Mouse (Mus musculus) intestine, embryonic 14.5 days (tissue): Measurements from ENCODE around the gene Slit2. TPM values are rescaled to one million over a fixed set of nuclear protein-coding genes. Genes with fewer than 3 reads are reported as not detected.
A peak's percentile ranks its signal among the peaks of the same experiment; 100 is the strongest.

Source experiments
- ATAC-seq: fragments of 200-750 bp; cut with Nextera tagmentation; replicated peaks from 2 replicates; pipeline ENCODE4 v1.8.0; 2017; ENCODE audit warnings: low read depth, moderate number of reproducible peaks, moderate TSS enrichment, moderate library complexity; ENCODE audit not compliant: low FRiP score, low TSS enrichment
- DNase-seq: peaks from one replicate; pipeline ENCODE4 v3.0.0-alpha.2; 2018; ENCODE audit warnings: low spot score
- H3K27ac ChIP-seq: fragments of 300-500 bp; sonication (generic); 2 replicates; pipeline ENCODE4 v1.5.1; 2014; ENCODE audit warnings: low read depth, mild to moderate bottlenecking, control low read depth
- H3K27me3 ChIP-seq: fragments of 300-500 bp; sonication (generic); replicated peaks from 2 replicates; pipeline ENCODE4 v1.6.1; 2014; ENCODE audit warnings: low read length, control low read depth; ENCODE audit not compliant: control insufficient read depth, insufficient read depth
- H3K36me3 ChIP-seq: fragments of 300-500 bp; sonication (generic); 2 replicates; pipeline ENCODE4 v1.6.1; 2014; ENCODE audit warnings: low read length, control low read depth; ENCODE audit not compliant: control insufficient read depth, insufficient read depth
- H3K4me1 ChIP-seq: fragments of 300-500 bp; sonication (generic); replicated peaks from 2 replicates; pipeline ENCODE4 v1.6.1; 2014; ENCODE audit warnings: low read length, control low read depth, mixed read lengths; ENCODE audit not compliant: control insufficient read depth, insufficient read depth
- H3K4me2 ChIP-seq: fragments of 300-500 bp; sonication (generic); 2 replicates; pipeline ENCODE4 v1.6.1; 2014; ENCODE audit warnings: low read length
- H3K4me3 ChIP-seq: fragments of 300-500 bp; sonication (generic); 2 replicates; pipeline ENCODE4 v1.5.1; 2014; ENCODE audit warnings: low read depth, low read length, control low read depth, mixed read lengths
- H3K9ac ChIP-seq: fragments of 300-500 bp; sonication (generic); 2 replicates; pipeline ENCODE4 v1.6.1; 2014; ENCODE audit warnings: mild to moderate bottlenecking, low read length
- H3K9me3 ChIP-seq: fragments of 300-500 bp; sonication (generic); 2 replicates; pipeline ENCODE4 v1.6.1; 2016; ENCODE audit warnings: low read length, control low read depth; ENCODE audit not compliant: control insufficient read depth
- WGBS: fragments of 180-500 bp; shearing (Covaris S2); extraction: QIAGEN DNeasy Blood & Tissue Kit; methylation state at CpG from one replicate; pipeline ENCODE4 v1.1.7; 2014; 5-methylcytosine and 5-hydroxymethylcytosine counted together
- microRNA-seq: library from miRNA; unstranded; fragments of <30 nt; microRNA quantifications from one replicate; pipeline ENCODE4, GENCODE M21; 2016
- polyA plus RNA-seq: library from polyadenylated mRNA; unstranded; fragments of >200 nt; fragmentation: Nextera tagmentation; extraction: Ambion mirVana; gene quantifications from 2 replicates; pipeline ENCODE4 v1.2.1, GENCODE M21; 2014

The Slit2 gene
- polyA plus RNA-seq, 1 experiment from 2014 or later: 38.6 TPM

DNA sequence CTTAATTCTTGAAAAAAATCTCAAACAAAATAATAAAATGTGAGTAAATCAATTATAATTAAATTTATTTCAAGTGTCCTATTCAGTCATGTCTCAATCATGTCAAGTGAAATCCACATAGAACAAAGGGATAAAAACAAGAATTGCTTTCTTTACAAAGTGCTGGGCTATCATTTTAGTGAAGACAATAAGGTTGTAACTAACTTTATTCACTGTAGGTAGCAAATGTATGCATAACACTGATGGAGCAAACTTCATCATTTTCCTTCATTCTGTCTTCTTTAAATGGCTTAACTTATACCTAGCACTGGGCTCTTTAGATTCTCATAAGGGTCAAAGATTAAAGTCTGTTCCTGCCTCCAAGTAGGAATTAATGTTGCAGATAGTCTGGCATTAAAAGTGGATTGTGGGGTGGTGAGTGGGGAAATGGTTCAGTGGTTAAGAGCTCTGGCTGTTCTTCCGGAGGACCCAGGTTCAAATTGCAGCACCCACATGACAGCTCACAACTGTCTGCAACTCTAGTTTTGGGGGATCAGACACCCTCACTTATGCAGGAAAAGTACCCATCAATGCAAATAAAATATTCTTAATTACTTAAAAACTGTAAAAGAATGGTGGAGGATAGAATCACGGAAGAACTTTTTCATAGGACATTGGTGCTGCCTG, 363.2 kb downstream of the Slit2 start:
- 92% methylated on average over 2 of the region's 2 CpGs for WGBS
- DNase-seq (no peak), ATAC-seq (no peak)
- no peaks in the 10 kb centered on the region for H3K4me1 ChIP-seq
- H3K27me3 ChIP-seq: no peaks in the 10 kb centered on the region
- no peak overlapping the region for H3K9ac ChIP-seq
- H3K4me2 ChIP-seq: no peak overlapping the region
- H3K4me3 ChIP-seq: no peak overlapping the region
- H3K27ac ChIP-seq: no peak overlapping the region
- H3K36me3 ChIP-seq: no peaks in the 10 kb centered on the region
- H3K9me3 ChIP-seq: no peaks in the 10 kb centered on the region

DNA sequence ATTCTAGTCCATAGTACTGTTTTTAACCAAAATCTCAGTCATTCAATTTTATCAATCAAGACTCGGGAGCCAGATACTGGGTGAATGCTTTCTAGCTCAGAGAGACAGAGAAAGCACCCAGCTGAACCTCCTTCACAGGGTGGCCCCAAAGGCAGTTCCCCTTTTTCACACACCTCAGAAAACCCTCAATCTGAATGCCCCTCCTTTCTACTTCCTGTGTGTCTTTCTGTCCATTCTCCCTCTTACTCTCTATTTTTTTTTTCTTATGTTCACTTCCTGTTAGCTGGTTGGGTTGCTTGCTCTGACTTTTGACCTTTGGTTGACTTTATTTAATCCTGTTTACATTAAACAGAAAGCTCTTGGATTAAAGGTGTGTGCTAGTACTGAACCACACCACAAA, 366.4 kb downstream of the Slit2 start:
- H3K4me3 ChIP-seq: no peak overlapping the region
- WGBS: 61% methylated on average over 1 of the region's 1 CpGs
- no peaks in the 10 kb centered on the region for H3K9me3 ChIP-seq
- H3K4me1 ChIP-seq: no peaks in the 10 kb centered on the region
- H3K27ac ChIP-seq: no peak overlapping the region
- H3K9ac ChIP-seq: no peak overlapping the region
- no peak overlapping the region for H3K4me2 ChIP-seq
- no peaks in the 10 kb centered on the region for H3K27me3 ChIP-seq
- no peak for DNase-seq
- H3K36me3 ChIP-seq: no peaks in the 10 kb centered on the region
- ATAC-seq: no peak

Small RNA genes lying within 50 kb of the gene (microRNA-seq; reads per million reads assigned to microRNA genes)
- gene Mir218-1: 20.8 reads per million, percentile 46 among the genes with 10 or more reads in this experiment
